Mouse (Mus musculus) erythroblast, embryonic 14.5 days (primary cell): ENCODE measurements around the gene Pln.

ENCODE experiments used
- GATA1 ChIP-seq: IDR thresholded peaks from 2 replicates; pipeline ENCODE4 v1.6.1; 2012; ENCODE audit warnings: low read length, inconsistent platforms, mixed read lengths
- TAL1 ChIP-seq: IDR thresholded peaks from 3 replicates; pipeline ENCODE4 v1.6.1; 2012; ENCODE audit warnings: low read length, inconsistent platforms, mixed read lengths

- TF ChIP-seq TAL1 (no peak), GATA1 (no peak)
Observed at GRCm38 (mm10) chr10:53373885-53374578, 36.6 kb downstream of the Pln start.
